Mouse (Mus musculus): ENCODE data around the gene Lix1l. TPM values are rescaled to one million over a fixed set of nuclear protein-coding genes. Genes with fewer than 3 reads are reported as not detected.

Lix1l gene
- polyA plus RNA-seq, 1 experiment = 34.4 TPM

DNA sequence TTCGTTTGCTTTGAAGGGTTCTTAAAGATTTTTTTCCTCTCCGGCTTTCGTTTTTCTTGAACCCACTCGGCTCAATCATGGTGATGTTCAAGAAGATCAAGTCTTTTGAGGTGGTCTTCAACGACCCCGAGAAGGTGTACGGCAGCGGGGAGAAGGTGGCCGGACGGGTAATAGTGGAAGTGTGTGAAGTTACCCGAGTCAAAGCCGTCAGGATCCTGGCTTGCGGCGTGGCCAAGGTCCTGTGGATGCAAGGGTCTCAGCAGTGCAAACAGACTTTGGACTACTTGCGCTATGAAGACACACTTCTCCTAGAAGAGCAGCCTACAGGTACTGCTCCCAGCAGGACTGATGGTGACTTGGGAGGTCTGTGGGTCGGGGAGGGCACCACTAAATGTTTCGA is 42.8 kb upstream of the Lix1l start:
- peak overlapping the region; percentile 94 for H3K4me3 ChIP-seq (replicated peaks; ENCODE audit: extremely low read depth, low read depth, low read length)
- WGBS = 0% methylated on average over 17 of the region's 17 CpGs
- peak; percentile 65 for DNase-seq
- TF ChIP-seq POLR2A (IDR thresholded peaks at IDR 0.05; ENCODE audit: borderline replicate concordance, extremely low read depth, low read depth, low read length) (peak; percentile 96), CTCF (IDR thresholded peaks at IDR 0.05; ENCODE audit: insufficient read depth, low read length) (no peak)
- H3K4me1 ChIP-seq (ENCODE audit: control insufficient read depth, insufficient read depth, low read length) = peaks cover 17% of the 10 kb centered on the region

DNA sequence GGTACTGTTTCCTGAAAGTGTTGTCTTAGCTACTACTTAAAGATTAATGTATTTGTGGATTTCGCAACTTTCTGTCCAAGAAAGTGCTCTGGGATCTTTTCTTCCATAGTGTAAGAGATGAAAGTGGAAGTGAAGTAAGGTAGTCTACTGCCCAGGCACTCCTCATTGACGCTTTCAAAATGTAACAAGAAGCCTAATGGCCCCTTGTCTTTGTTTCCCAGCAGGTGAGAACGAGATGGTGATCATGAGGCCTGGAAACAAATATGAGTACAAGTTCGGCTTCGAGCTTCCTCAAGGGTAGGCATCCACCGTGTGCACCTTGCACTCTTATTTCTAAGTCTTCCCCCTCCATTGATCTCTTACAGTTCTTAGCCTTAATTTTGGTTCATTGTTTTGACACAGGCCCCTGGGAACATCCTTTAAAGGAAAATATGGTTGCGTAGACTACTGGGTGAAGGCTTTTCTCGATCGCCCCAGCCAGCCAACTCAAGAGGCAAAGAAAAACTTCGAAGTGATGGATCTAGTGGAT is 42.2 kb upstream of the Lix1l start:
- TF ChIP-seq POLR2A (IDR thresholded peaks at IDR 0.05; ENCODE audit: borderline replicate concordance, extremely low read depth, low read depth, low read length) (peak; percentile 50; the same call in 1 of the 2 replicates), CTCF (IDR thresholded peaks at IDR 0.05; ENCODE audit: insufficient read depth, low read length) (no peak)
- Histone ChIP-seq H3K4me1 (ENCODE audit: control insufficient read depth, insufficient read depth, low read length) (peaks cover 20% of the 10 kb centered on the region), H3K4me3 (replicated peaks; ENCODE audit: extremely low read depth, low read depth, low read length) (peak overlapping the region; percentile 94)
- WGBS = 1% methylated on average over 10 of the region's 10 CpGs
- DNase-seq = no peak

DNA sequence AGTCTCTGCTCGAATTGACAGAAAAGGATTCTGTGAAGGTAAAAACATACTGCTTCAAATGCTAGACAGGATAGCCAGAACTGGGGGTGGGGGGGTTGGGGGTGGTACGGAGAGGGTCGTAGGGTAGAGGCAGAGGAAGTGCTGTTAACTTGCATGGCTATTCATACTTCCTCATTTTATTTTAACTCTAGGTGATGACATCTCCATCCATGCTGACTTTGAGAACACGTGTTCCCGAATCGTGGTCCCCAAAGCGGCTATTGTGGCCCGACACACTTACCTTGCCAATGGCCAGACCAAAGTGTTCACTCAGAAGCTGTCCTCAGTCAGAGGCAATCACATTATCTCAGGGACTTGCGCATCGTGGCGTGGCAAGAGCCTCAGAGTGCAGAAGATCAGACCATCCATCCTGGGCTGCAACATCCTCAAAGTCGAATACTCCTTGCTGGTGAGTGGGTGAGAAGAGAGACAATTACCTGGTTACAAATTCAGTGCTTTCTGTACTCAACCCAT is 41.5 kb upstream of the Lix1l start:
- WGBS = 4% methylated on average over 12 of the region's 12 CpGs
- Histone ChIP-seq H3K4me3 (replicated peaks; ENCODE audit: extremely low read depth, low read depth, low read length) (peak overlapping the region; percentile 94), H3K4me1 (ENCODE audit: control insufficient read depth, insufficient read depth, low read length) (peaks cover 20% of the 10 kb centered on the region)
- no peak for DNase-seq
- peak; percentile 84; the same call in 1 of the 2 replicates for TF ChIP-seq POLR2A (IDR thresholded peaks at IDR 0.05; ENCODE audit: borderline replicate concordance, extremely low read depth, low read depth, low read length)
- TF ChIP-seq CTCF (IDR thresholded peaks at IDR 0.05; ENCODE audit: insufficient read depth, low read length) = no peak

DNA sequence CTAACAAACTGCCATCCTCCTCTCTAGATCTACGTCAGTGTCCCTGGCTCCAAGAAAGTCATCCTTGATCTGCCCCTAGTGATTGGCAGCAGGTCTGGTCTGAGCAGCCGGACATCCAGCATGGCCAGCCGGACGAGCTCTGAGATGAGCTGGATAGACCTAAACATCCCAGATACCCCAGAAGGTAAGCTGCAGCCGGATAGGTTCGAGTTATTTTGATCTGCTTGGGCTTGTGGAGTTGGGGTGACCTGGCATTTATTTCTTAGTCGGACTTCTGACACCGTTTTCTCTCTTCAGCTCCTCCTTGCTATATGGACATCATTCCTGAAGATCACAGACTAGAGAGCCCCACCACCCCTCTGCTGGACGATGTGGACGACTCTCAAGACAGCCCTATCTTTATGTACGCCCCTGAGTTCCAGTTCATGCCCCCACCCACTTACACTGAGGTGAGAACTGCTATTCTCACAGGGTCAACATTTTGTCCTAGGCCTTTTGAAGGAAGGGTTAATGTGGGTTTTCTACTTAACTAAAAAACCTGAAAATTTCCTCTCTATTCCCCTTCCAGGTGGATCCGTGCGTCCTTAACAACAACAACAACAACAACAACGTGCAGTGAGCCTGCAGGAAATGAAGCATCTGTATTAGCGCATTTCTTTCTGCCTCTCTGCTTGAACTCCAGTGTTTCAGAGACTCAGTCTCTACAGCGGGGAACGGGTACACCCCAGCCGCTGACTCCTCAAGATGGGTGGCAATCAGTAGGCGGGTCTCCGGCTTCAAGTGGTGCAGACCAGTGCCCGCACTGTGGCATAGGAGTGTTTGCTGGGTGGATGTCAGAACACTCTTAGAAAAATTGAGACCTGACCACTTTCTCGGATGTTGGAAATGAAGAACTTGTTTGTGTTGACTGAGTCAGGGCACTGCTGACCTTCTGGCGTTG is 40.8 kb upstream of the Lix1l start:
- TF ChIP-seq CTCF (IDR thresholded peaks at IDR 0.05; ENCODE audit: insufficient read depth, low read length) (no peak), POLR2A (IDR thresholded peaks at IDR 0.05; ENCODE audit: borderline replicate concordance, extremely low read depth, low read depth, low read length) (peak; percentile 65; the same call in 1 of the 2 replicates)
- WGBS = 4% methylated on average over 23 of the region's 23 CpGs
- H3K4me1 ChIP-seq (ENCODE audit: control insufficient read depth, insufficient read depth, low read length) = peaks cover 20% of the 10 kb centered on the region
- DNase-seq = peak; percentile 55
- peak overlapping the region; percentile 94 for H3K4me3 ChIP-seq (replicated peaks; ENCODE audit: extremely low read depth, low read depth, low read length)

DNA sequence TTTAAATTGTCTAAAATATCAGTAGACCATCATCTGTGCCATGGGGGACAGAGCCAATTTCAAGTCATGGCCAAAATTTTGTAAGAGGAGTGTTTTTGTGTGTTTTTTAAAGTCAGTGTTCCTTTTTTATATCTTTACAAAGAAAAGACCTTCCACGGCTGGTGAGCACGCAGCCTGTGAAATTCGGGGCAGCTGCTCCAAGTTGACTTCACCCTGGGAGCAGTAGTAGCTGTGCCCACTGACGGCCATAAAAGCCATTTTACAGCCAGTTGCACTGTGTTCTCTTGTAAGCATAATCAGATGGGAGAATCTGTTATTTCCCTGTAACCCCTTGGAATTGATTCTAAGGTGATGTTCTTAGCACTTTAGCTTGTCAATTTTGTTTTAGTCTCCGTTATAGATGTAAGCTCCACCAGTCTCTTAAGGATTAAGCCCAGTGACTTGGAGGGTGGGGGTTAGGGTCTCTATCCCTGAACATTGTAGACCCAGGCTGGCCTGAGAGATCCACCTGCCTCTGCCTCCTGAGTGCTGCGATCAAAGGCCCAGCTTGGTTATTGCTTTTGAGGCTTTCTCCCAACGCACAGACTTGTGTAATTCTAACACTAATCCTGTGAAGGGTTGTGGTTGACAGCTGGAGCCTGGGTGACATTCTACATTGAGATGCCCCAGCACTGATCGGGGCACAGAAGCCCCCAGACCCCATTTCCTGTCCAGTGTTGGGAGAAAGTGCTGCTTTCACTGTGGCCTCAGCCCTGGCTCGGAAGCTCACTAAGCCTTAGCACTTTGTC is 39.9 kb upstream of the Lix1l start:
- WGBS = 12% methylated on average over 9 of the region's 9 CpGs
- peak; percentile 79; the same call in 1 of the 2 replicates for TF ChIP-seq POLR2A (IDR thresholded peaks at IDR 0.05; ENCODE audit: borderline replicate concordance, extremely low read depth, low read depth, low read length)
- no peak for TF ChIP-seq CTCF (IDR thresholded peaks at IDR 0.05; ENCODE audit: insufficient read depth, low read length)
- Histone ChIP-seq H3K4me1 (ENCODE audit: control insufficient read depth, insufficient read depth, low read length) (peaks cover 17% of the 10 kb centered on the region), H3K4me3 (replicated peaks; ENCODE audit: extremely low read depth, low read depth, low read length) (peak overlapping the region; percentile 94)
- DNase-seq = no peak

DNA sequence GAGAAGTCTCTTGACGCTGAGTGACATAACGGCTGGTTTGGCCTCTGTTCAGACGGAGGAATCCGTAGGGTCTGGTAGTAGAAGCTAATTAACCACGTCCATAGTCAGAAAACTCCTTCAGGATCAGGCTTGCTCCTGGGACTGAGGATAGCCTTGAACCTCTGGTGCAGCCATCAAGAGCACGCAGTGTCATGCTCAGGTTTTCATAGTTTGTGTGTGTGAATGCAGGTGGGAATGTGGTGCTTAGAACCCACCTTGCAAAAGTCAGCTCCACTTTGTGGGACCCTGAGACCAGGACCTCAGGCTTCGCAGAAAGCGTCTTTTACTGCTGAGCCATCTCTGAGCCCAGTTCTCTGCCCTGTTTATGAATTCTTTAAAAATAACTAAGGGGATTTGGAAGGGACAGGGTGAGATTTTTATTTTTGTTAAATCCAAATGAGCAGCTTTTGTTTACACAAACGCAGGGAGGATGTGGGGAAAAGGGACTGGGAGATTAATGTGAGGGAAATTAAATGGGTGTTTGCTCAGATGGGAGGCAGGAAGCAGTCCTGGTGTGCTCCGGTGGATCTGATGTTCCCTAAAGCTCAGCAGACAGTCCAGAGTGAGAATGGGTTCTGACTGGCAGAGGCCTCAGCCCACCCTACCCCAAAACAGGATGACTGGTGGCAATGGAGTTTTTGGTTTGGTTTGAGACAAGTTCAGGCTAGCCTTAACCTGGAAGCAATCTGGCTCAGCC is 38.8 kb upstream of the Lix1l start:
- no peak for DNase-seq
- H3K4me1 ChIP-seq (ENCODE audit: control insufficient read depth, insufficient read depth, low read length) = peaks cover 17% of the 10 kb centered on the region
- TF ChIP-seq POLR2A (IDR thresholded peaks at IDR 0.05; ENCODE audit: borderline replicate concordance, extremely low read depth, low read depth, low read length) (peak; percentile 85), CTCF (IDR thresholded peaks at IDR 0.05; ENCODE audit: insufficient read depth, low read length) (no peak)
- peak overlapping the region; percentile 70 for H3K4me3 ChIP-seq (replicated peaks; ENCODE audit: extremely low read depth, low read depth, low read length)
- 18% methylated on average over 10 of the region's 10 CpGs for WGBS

DNA sequence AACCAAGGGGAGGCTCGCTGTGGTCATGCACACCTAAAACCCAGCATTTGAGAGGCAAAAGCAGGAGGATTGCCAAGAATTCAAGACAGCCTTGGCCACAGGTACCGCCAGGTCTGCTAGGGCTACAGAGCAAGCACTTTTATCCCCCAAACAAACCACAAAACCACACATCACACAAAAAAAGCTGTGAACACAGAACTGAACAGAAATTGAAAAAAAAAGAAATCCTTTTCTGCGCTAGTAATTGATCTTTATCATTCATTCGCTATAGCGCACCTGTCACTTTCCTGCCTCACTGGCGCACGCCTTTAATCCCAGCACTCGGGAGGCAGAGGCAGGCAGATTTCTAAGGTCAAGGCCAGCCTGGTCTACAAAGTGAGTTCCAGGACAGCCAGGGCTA is 37.7 kb upstream of the Lix1l start:
- Histone ChIP-seq H3K4me1 (ENCODE audit: control insufficient read depth, insufficient read depth, low read length) (peaks cover 17% of the 10 kb centered on the region), H3K4me3 (replicated peaks; ENCODE audit: extremely low read depth, low read depth, low read length) (no peak overlapping the region)
- TF ChIP-seq CTCF (IDR thresholded peaks at IDR 0.05; ENCODE audit: insufficient read depth, low read length) (no peak), POLR2A (IDR thresholded peaks at IDR 0.05; ENCODE audit: borderline replicate concordance, extremely low read depth, low read depth, low read length) (0 out of 2 replicates have a peak, but pooled peaks have one; percentile 7)
- WGBS = 78% methylated on average over 8 of the region's 8 CpGs
- DNase-seq = no peak

DNA sequence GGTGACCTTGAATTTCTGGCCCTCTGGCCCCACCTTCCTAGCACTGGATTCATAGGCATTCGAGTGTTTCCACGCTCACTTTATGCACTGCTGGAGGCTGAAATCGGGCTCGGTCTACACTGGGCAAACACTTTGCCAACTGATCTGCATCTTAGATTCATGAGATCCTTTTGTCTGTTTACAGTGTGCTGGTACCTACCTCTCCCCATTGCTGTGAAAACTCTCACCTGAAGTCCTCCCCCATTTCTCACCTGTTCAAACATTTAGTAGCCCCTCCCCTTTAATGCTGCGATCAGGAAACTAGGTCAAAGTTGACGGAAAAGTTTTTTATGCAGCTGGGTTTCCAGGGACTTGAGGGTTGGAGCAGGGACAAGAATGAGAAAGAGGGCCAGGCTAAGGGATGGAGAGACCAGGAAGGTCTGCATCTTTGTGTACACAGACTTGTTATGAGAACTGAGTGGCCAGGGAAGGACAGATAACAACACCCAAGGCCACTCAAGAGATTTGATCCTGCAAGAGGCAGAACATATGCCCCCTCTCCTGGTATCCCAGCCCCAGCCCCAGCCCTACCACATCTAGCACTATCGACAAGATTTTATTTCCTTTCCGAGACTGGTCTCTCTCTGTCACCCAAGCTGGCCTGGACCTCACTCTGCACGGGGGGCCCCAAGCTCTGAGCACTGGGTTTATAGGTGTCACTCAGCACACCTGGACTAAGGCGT is 36.9 kb upstream of the Lix1l start:
- H3K4me3 ChIP-seq (replicated peaks; ENCODE audit: extremely low read depth, low read depth, low read length) = no peak overlapping the region
- DNase-seq = peak; percentile 62
- 14% methylated on average over 10 of the region's 10 CpGs for WGBS
- H3K4me1 ChIP-seq (ENCODE audit: control insufficient read depth, insufficient read depth, low read length) = peaks cover 22% of the 10 kb centered on the region
- TF ChIP-seq CTCF (IDR thresholded peaks at IDR 0.05; ENCODE audit: insufficient read depth, low read length) (no peak), POLR2A (IDR thresholded peaks at IDR 0.05; ENCODE audit: borderline replicate concordance, extremely low read depth, low read depth, low read length) (no peak)

Measured in lung, adult 2 months (tissue).